Mouse (Mus musculus): ENCODE results near the gene Usp35.

The Usp35 gene

GRCm38 (mm10) chr7:97262541-97262940 lies 69.3 kb downstream of the Usp35 start:
- no peak for DNase-seq (ENCODE audit: extremely low spot score, low spot score)
